Mouse (Mus musculus) inflammation-experienced regulatory T-cells, adult 6 months (primary cell): ENCODE measurements around the gene Hoxa4. TPM values are rescaled to one million over a fixed set of nuclear protein-coding genes. Genes with fewer than 3 reads are reported as not detected.

ENCODE experiments used
- ATAC-seq: one replicate; pipeline ENCODE4 v1.8.0; 2017
- polyA plus RNA-seq, 3 experiments: library from polyadenylated mRNA; unstranded; fragments of 100-300 nt; shearing (Covaris generic); gene quantifications; one replicate each; pipeline ENCODE4 v1.2.1; 2017

Hoxa4 gene
- polyA plus RNA-seq, 3 experiments from 2014 or later, result not detected

DNA sequence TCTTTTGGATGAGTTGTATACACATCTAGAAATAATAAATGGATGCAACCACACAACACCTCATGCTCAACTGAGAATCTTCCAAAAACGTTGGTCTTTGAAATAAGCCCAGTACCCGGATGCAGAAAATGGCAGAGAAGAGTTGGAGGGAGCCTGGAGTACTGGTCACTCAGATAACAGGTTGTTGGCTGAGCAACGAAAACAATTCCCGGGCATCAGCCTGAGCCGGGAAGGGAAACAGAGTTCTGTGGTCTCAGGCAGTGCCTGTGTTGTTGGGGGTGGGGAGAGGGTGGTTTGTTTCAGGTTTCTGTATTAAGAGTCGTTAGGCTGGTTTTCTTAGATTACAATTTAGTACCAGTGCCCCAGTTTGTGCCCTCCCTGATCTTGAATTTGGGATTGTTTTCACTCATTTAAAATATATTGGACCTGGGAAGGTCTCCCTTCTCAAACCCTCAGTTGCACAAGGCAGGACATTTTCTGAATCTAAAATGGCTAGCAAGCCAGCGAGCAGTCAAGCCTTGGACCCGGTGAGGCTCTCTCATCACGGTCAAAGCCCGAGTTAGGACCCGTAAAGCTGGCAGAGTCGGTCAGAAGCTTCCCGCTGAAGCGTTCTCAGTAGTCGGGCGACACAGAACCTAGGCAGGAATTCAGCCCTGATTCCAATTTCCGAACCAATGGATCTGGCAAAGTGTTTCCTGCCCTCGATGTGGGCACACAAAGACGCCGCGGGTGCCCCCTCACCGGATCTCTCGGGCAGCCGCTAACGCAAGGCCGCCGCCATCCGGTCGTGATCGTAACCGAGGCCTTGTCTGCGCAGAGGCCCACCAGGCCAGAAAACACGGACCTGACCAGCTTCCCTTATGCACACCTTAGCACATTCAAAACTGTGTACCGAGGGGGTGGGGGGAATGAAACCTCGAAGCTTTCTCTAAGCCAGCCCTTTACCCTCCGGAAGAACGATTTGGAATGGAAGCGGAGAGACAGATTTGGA is 37.2 kb upstream of the Hoxa4 start:
- ATAC-seq, result no peak

DNA sequence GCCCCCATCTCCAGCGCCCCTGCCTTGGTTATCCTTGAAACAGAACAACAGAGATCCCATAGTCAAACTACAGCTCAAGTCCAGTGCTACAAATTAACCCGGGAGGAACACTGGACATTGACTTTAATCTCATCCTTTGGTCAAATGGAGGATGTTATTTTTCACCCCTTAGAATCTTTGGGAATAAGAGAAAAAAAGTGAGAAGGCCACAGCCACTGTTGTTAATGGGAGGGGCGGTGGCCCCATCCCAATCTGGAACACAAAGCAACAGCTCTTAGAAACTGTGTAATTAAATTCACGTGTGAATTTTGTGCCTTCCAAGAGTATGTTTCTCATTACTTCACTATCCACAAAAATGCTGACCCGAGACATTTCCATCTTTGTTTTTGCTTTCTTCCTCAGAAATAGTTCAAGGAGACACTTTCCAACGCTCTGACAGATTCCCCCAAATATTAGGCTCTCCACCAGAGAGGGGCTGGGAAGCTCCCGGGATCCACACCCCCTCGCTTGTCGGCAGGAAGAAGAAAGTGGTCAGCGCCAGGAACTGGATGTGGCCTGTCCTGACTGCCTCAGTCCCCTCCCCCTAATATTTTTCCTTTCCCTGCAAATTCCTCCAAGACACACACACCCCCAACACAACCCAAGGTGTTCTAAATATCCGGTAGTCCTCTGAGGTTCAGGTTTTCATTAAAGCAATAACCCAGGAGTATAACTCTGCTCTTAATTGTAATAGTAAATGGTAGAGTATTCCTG is 36.1 kb upstream of the Hoxa4 start:
- ATAC-seq, result no peak

DNA sequence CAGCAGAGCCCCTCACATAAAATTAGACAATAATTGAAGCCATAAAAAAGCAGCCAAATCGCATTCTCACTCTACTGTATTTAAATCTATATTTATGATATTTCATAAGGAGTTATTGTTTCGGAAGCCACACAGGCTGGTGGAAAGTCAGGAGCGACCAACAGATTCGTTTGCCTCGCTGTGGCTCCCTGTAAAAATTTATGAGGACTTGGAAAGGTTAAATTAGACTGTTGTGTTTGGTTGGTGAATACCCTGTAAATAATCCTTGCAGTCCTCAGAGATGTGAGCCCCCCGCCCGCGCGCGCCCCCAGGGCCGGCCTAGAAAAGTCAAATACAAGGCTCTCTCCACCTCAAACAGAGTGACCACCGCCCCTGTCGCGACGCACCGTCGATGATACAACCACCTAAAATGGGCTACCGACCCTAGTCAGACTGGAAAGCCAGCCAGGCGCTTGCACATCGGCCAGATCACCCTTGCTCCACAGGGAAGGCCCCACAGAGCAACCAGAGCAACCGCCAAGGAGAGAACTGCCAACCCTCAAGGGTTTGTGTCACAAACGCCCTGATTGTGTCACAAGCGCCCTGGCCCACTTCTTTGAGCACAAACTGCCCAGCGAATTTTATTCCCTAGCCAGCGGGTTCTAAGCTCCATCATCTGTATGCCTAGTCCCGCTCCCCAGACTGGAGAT is 35.2 kb upstream of the Hoxa4 start:
- ATAC-seq, result no peak

- ATAC-seq, result no peak
These were observed 34.3 kb upstream of the Hoxa4 start for GRCm38 (mm10) chr6:52225612-52226568.

DNA sequence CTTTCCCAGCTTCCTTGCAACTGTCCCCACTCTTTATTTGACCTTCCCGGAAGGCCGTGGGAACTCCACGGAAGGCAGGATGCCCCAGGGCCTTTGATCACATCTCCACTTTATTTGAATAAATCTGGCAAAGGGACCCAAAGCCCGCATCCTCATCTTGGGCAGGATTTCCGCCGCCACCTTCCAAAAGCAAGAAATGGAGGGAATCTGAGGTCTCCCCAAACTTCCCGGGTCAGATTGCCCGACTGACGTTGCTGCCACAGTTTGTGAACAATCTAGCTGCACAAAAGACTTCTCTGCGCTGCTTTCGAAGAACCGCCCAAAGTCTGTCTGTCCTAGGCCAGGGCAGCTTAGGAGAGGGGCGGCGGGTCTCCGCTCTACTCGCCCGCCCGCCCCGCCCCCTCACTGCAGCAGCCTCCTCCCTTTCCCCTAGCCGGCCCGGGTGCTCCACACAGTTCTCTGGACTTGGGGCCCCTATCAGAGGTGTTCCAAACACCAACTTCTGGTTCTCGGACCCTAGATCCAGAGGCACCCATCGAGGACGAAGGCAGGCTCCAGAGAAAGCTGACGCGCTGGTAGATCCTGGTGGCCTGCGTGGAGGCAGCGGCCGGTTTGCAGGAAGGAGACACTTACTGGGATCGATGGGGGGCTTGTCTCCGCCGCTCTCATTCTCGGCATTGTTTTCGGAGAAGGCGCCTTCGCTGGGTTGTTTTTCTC is 33.5 kb upstream of the Hoxa4 start:
- no peak for ATAC-seq

DNA sequence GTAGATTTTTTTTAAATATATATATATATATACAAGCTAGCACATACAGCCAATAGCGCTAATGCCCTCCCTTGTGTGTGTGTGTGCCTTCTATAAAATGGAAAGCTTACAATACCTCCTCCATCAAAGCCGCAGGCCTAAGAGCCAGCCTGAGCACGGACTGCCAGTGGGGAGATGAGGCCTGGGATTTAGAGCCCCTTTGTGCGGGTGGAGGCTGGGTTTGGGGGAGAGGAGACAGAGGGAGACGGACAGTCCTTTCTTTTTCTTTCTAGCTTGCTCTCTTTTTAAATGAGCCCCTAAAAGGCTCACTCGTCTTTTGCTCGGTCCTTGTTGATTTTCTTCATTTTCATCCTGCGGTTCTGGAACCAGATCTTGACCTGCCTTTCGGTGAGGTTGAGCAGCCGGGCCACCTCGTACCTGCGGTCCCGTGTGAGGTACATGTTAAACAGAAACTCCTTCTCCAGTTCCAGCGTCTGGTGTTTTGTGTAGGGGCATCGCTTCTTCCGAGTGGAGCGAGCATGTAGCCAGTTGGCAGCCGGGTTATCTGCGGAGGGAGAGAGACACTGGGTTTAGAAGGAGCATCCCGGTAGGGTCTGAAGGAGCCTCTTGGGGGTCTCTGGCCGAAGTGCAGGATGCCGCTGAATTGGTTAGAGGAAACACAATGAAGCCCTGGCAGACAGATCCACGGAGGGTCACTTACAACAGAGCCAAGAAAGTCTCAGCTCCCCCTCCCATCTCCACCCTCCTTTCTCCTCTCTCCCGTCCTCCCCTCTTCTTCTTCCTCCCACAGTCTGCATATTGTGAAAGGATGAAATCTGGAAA is 32.6 kb upstream of the Hoxa4 start:
- ATAC-seq, result no peak

DNA sequence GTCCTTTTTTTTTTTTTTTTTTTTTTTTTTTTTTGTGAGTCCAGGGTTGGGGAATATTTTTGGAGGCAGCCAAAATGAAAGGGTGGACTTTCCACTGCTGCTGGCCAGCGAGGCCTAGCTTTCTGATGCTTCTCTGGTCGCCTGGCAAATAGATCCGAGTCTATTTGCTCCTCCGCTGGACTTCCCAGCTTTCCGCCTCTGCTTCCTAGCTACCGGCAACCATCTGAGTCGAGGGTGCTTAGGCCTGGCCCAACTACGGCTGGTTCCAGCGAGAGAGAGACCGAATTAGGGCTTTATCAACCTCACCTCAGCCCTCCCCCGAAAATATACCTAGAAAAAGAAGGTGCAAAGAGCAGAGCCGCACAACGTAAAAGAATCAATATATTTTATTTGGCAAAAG is 31.2 kb upstream of the Hoxa4 start:
- no peak for ATAC-seq

DNA sequence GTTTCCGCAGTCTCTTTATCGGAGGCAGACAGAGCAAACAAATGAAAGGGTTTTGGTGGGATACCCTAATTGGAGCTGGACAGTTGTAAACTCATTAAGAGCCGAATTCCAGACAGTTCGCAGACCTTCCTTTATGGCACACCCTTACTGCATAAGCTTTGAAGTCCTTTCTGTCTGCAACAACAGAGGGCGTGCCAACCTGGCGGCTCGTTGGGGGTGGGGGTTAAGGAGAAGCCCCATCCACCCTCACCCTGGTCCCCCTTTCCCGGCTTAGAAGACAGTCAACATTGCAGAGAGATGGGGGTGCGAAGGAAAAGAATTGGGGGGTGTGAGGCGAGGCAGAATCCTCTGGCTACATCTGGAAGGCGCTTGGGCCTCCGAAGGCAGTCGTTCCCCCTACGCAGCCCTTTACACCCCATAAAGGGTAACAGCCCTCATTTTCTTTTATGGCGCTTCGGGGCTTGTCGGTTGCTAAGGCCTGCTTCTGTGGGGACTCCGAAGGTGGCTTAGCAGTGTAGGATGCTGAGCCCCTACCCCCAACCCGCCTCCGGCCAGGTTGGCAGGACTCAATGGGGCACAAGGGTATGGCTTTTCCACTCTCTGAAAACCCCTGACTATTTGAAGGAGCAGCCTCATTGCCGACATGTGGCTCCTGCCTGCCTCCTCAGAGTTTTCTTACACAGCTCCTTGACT is 30.6 kb upstream of the Hoxa4 start:
- no peak for ATAC-seq

- ATAC-seq, result peak; percentile 66
These were observed 29.9 kb upstream of the Hoxa4 start, which contains the start of gene Hoxa7 for GRCm38 (mm10) chr6:52221337-52221992. Gene Hoxa7, minus strand, starts transcription at chr6:52221854.

DNA sequence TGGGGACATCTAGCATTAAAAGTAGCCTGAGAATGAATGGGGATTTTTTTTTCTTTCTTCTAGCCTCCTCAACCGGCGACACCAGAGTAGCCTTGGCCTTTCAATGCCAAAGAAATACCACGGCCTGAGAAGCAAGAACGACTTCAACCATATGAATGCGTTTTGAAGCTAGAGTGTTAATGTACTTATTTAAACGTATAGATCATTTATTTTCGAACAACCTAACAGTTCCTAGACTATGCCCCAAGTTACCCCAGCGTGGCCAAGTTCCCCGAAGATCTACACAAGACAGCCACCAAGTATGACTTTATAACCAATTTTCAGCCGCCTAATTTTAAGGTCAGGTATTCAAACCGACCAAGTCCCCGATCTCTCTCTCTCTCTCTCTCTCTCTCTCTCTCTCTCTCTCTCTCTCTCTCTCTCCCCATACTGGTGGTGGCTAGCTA is 29.3 kb upstream of the Hoxa4 start:
- ATAC-seq, result no peak

DNA sequence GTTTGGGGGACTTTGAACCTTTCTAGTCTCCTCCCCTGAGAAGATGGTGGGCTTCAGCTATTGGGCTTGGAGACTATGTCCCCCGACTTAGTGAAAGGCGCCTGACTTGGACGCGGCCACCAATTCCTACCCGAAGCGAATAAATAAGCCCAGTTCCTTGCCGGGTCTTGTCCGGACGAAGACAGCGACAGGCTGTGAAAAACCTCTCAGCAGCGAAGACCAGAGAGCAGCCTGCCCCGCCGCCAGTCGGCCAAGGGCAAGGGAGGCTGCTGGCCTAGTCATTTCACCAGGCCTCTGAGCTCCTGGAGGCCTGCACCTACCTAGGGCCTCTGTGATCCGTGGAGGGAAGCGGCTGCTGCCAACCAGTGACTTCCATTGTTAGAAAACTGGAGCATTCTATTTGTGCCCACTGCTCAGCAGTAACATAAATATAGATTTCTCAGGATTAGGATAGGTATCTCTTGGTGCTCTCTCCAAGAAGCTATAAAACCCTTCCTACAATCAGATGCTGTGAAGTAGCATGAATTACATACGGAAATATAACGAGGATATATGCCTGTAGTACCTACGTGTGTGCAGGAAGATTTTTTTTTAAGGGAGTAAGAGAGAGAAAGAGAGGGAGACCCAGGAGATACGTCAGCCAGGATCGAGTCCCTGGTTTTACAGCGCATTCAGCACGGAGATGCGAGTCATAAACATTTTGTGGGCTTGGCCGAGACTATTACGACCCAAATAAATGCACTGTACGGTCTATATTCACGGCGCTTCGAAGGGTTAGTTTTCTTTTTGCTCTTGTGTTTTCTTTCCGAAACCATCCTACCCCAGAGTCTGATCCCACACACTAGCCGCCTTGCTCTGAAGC is 28.7 kb upstream of the Hoxa4 start:
- no peak for ATAC-seq

DNA sequence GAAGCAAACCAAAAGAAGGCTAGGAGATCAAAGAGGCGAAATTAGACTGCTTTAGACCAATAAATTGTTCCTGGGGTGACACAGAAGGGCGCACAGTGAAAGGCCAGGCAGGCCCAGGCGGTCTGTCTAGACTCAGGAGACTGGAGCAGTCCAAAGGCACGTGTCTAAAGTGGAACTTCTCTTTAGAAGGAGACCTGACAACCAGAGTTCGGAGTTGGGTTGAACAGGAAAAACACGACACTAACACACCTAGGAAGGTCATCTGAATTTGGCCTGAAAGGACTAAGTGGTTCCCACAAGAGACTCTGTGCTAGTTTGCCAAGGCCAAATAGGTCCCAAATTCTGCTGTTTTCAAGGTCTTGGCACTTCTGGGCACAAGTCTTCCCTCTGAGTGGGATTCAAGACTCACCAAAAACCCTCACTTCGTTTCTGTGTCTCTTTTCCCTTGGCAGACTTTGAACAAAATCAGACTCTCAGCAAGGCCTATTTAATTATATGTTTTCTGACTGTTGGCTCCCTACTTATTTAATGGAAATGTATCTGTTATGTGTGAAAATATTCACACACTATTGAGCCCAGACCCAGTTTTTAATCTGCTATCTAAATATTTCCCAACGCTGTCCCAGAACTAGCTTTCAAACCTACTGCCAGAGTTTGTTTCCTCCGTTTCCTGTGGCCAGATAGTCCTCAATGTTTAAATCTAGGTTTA is 27.8 kb upstream of the Hoxa4 start:
- ATAC-seq, result no peak

DNA sequence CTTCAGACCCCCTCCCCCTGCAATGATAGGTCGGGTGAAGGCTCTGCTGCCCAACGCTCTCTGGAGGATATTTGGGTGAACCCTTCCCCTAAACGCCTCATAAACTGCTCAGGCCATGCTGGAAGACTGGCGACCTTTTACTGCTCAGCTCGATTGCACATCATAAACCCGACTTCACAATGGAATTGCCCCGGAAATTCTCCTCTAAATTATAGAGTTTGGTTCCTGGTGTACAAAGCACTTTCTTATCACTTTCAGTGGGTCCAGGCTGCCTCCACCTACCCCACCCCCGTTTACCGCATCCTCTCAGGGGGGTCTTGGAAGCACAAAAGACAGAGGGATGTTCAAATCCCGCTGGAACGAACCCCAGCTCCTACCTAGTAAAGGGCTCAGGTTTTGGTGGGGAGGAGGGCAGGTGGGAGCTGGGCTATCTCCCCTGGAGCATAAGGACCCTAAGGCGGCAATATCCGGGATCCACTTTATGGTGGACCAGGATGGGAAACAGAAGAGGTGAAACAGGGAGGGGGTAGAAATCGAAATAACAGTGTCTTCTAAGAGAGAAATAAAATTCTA is 27.2 kb upstream of the Hoxa4 start:
- no peak for ATAC-seq

- no peak for ATAC-seq
These were observed 26.5 kb upstream of the Hoxa4 start for GRCm38 (mm10) chr6:52217895-52218642.

DNA sequence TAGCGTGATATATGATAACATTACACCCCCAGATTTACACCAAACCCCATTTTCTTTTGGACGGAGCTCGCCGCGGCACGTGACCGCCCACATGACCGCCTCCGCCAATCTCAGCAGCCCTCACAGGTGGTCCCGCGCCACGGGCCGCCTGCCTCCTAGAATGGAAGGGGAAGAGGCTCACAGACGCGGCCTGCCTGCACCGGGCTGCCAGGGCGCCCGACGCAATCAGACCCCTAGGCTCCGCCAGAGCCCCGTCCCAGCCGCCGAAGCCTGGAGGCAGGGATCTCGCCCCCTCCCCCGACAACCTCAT is 25.9 kb upstream of the Hoxa4 start:
- peak; percentile 20 for ATAC-seq
